Comparison of ENCODE assay signal across 8 mouse cellular contexts in the genomic region with DNA sequence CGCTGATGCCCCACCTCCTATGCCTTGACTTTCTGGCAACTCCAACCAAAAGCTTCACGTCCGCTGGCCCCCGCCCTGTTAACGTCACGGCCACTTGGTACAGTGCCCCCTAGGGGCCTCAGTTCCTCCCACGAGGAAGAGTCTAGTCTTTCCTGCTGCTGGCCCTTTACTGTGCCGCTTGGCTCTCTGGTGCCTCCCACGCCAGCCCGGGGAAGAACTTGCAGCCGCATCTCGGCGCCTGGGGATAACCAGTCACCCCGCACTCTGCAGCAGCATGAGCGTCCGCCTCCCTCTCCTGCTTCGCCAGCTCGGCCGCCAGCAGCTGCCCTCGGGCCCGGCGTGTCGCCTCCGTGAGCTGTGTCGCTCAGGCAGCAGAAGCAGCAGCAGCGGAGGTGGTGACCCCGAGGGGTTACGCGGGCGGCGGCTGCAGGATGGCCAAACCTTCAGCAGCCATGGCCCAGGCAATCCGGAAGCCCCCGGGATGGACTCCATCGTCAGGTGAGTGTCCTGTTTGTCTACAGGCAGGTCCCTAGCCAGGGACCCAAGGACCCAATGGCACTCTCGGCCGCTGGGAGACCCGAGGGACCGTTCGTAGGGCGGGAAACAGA. TPM values are rescaled to one million over a fixed set of nuclear protein-coding genes. Genes with fewer than 3 reads are reported as not detected.
DNase-seq lines count a peak whose midpoint lies in the region; ATAC-seq lines count a peak whose summit lies in the region.

Gene Mthfd1l, plus strand, starts transcription at position 138 of the 608 bp plus-strand sequence.

- DNase-seq in adrenal gland, adult 18-20 months (ENCODE audit: low spot score in 2 of 2) = peak; percentile 74 to 75
- peak; percentile 92 for DNase-seq in embryo, embryonic 11 days
- DNase-seq in gastrocnemius, postnatal 25 days = peak; percentile 76
- DNase-seq in left cerebral cortex, postnatal 10 days (ENCODE audit: extremely low spot score in 1 of 2, low spot score in 2 of 2) = peak; percentile 76 to 93
- peak; percentile 88 to 90 for DNase-seq in right cerebral cortex, postnatal 10 days (ENCODE audit: low spot score in 2 of 2)
- DNase-seq in urinary bladder, postnatal 14 days (ENCODE audit: low spot score) = peak; percentile 86

- intact Hi-C loops in left cerebral cortex, postnatal 10 days (cut with DNase I) = no loop called here

- peak; percentile 75 for ATAC-seq in inflammation-experienced regulatory T-cells, adult 6 months
- peak; percentile 77 for ATAC-seq in megakaryocyte progenitor cell, adult 5-6 weeks (replicated peaks; ENCODE audit: poor library complexity)

RNA-seq across cellular contexts. Expression of gene Mthfd1l, which starts in this region (rescaled TPM):
- 1 to 10 TPM; 2.4 to 3.7 TPM for total RNA-seq in adrenal gland, adult 18-20 months (2021)
- total RNA-seq in gastrocnemius, postnatal 25 days (2021) = 1 to 10 TPM in 1 of 2 experiments, under 1 TPM in 1; 0.59 to 1.1 TPM
- polyA plus RNA-seq in inflammation-experienced regulatory T-cells, adult 6 months (2017; shearing (Covaris generic)) = 10 to 100 TPM; 13.2 to 17.9 (median 15.8) TPM
- 10 to 100 TPM; 14.6 to 15.1 TPM for total RNA-seq in left cerebral cortex, postnatal 10 days (2021)
- 38.1 and 39.4 TPM in 2 replicates for total RNA-seq in megakaryocyte progenitor cell, adult 5-6 weeks (2015)
- 99.8 and 149 TPM in 2 replicates for total RNA-seq in megakaryocyte progenitor cell, adult 5-6 weeks (2017)

Comparison
In these comparisons a context has a peak if more than half of its experiments do, and no peak if none do; other contexts are left out.
1. Peak in every context shown above with its lines: DNase-seq and ATAC-seq.